ENCODE assay signal across 21 mouse cellular contexts in the genomic region with DNA sequence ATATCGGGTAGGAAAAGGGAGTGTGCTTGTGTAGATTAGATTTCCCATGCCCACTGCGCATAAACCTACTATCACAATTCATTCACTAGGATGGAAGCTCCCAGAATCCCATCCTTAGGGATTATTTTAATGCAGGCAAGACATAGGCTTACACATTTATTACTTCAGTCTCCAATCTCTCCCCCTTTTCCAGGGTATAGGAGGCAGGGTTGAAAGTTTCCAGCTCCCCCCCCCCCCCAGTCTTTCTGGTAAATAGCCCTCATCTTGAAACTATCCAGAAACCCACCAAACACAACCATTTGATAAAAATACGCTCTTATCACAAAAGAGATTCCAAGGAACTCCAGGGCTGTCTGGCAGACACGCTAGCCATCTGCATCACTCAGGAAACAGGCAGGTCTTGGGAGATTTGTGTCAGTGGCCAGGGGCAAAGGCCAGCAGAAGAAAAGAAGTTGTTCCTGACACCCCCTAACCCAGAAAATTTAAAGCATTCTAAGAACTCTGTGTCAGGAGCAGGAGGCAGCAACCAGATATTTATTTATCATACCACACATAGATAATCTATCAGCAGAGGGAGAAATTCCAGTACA.
DNase-seq lines count a peak whose midpoint lies in the region; ATAC-seq lines count a peak whose summit lies in the region.
"Had no signal": no experiment of that assay in that cellular context is flagged by ENCODE, and none has a peak within 500 bp of the region (broad histone marks: within the 10 kb centered on the region; RNA-seq: fewer than 3 reads in every experiment).

No protein-coding gene starts in this region.

- H3K27me3 ChIP-seq in heart, embryonic 11.5 days (ENCODE audit: control insufficient read depth, insufficient read depth, low read length) = no peaks in the 10 kb centered on the region
- H3K27me3 ChIP-seq in heart, embryonic 15.5 days = no peaks in the 10 kb centered on the region
- H3K27me3 ChIP-seq: forebrain, embryonic 13.5 days; hindbrain, embryonic 12.5 days had no signal

- H3K4me2 ChIP-seq in heart, embryonic 11.5 days = peak overlapping the region; percentile 31
- H3K4me2 ChIP-seq in heart, embryonic 15.5 days = no peak overlapping the region
- H3K4me2 ChIP-seq: forebrain, embryonic 13.5 days; hindbrain, embryonic 12.5 days had no signal

- no peak for DNase-seq in heart, adult 18-20 months
- no peak for DNase-seq in heart, postnatal 25 days (ENCODE audit: low spot score)
- DNase-seq in embryo, embryonic 10.5 days (ENCODE audit: low spot score) = peak; percentile 32
- peak; percentile 17 for DNase-seq in embryo, embryonic 9.5 days (ENCODE audit: extremely low spot score)
- no peak for DNase-seq in lung, postnatal 4 days
- DNase-seq: adrenal gland, adult 2 months; adrenal gland, postnatal 25 days; cerebellum, adult 18-20 months; cerebellum, adult 9-11 months; cerebellum, postnatal 36 days; gastrocnemius, adult 2 months; gastrocnemius, postnatal 25 days; kidney, adult 8-10 months had no signal

- H3K4me1 ChIP-seq in heart, embryonic 11.5 days (ENCODE audit: control insufficient read depth, insufficient read depth, low read length) = peaks cover 64% of the 10 kb centered on the region
- peaks cover 61% of the 10 kb centered on the region for H3K4me1 ChIP-seq in heart, embryonic 15.5 days (replicated peaks)

- no peaks in the 10 kb centered on the region for H3K36me3 ChIP-seq in heart, embryonic 11.5 days (ENCODE audit: control insufficient read depth, insufficient read depth, low read length)
- no peaks in the 10 kb centered on the region for H3K36me3 ChIP-seq in heart, embryonic 15.5 days
- H3K36me3 ChIP-seq: embryonic facial prominence, embryonic 10.5 days; hindbrain, embryonic 12.5 days had no signal

- 14% methylated on average over 4 of the region's 4 CpGs for WGBS in heart, embryonic 11.5 days (ENCODE audit: insufficient replicate concordance)
- WGBS in heart, embryonic 15.5 days = 21% methylated on average over 4 of the region's 4 CpGs

- intact Hi-C loops in heart, postnatal 25 days (cut with DNase I) = no loop called here

- peak overlapping the region; percentile 87 for H3K27ac ChIP-seq in heart, embryonic 11.5 days (ENCODE audit: low read depth, low read length)
- H3K27ac ChIP-seq in heart, embryonic 15.5 days = peak overlapping the region; percentile 11
- H3K27ac ChIP-seq: embryonic facial prominence, embryonic 10.5 days; forebrain, embryonic 13.5 days; gastrocnemius, adult 2 months; hindbrain, embryonic 12.5 days had no signal

- H3K9ac ChIP-seq in heart, embryonic 11.5 days (ENCODE audit: low read depth, low read length) = no peak overlapping the region
- H3K9ac ChIP-seq in heart, embryonic 15.5 days = no peak overlapping the region
- H3K9ac ChIP-seq: forebrain, embryonic 13.5 days; hindbrain, embryonic 12.5 days had no signal

- ATAC-seq in heart, embryonic 11.5 days (replicated peaks; ENCODE audit: insufficient number of reproducible peaks, low FRiP score, low TSS enrichment) = peak; percentile 61
- peak; percentile 36; the same call in 1 of the 2 replicates for ATAC-seq in heart, embryonic 15.5 days (replicated peaks; ENCODE audit: insufficient number of reproducible peaks, insufficient read depth, low FRiP score, low read depth)
- ATAC-seq: forebrain, embryonic 13.5 days; hindbrain, embryonic 16.5 days; inflammation-experienced regulatory T-cells, adult 6 months; intestine, postnatal 0 days had no signal

- H3K4me3 ChIP-seq in heart, embryonic 11.5 days (ENCODE audit: low read depth, low read length) = no peak overlapping the region
- H3K4me3 ChIP-seq in heart, embryonic 15.5 days = no peak overlapping the region
- H3K4me3 ChIP-seq: embryonic facial prominence, embryonic 10.5 days; forebrain, embryonic 13.5 days; gastrocnemius, adult 2 months; hindbrain, embryonic 12.5 days had no signal

- no peaks in the 10 kb centered on the region for H3K9me3 ChIP-seq in heart, embryonic 11.5 days (replicated peaks; ENCODE audit: control insufficient read depth, low read length)
- H3K9me3 ChIP-seq in heart, embryonic 15.5 days (replicated peaks) = no peaks in the 10 kb centered on the region
- H3K9me3 ChIP-seq: embryonic facial prominence, embryonic 10.5 days; hindbrain, embryonic 12.5 days had no signal

Comparison
In these comparisons a context has a peak if more than half of its experiments do, and no peak if none do; other contexts are left out.
1. DNase-seq: peak in embryo, embryonic 10.5 days (single experiment) and embryo, embryonic 9.5 days (single experiment); none in heart, adult 18-20 months (0 of 2), heart, postnatal 25 days (single experiment) and lung, postnatal 4 days (0 of 2).